Mouse (Mus musculus) G1E (cell line): Measurements from ENCODE around the gene Fam217b. TPM values are rescaled to one million over a fixed set of nuclear protein-coding genes. Genes with fewer than 3 reads are reported as not detected.

ENCODE experiments used
- ATAC-seq: 2 replicates; pipeline ENCODE4 v1.8.0; 2016; ENCODE audit warnings: mild to moderate bottlenecking; ENCODE audit not compliant: insufficient number of reproducible peaks, poor library complexity, low FRiP score, severe bottlenecking; ENCODE audit errors: extremely low read depth
- DNase-seq: peaks from one replicate; pipeline ENCODE4 v3.0.0; 2012; ENCODE audit warnings: low spot score
- H3K27me3 ChIP-seq: 2 replicates; pipeline ENCODE4 v1.6.1; 2012; ENCODE audit warnings: mild to moderate bottlenecking, low read length, inconsistent platforms; ENCODE audit not compliant: insufficient read depth
- H3K36me3 ChIP-seq: replicated peaks from 2 replicates; pipeline ENCODE3; 2012; ENCODE audit warnings: mild to moderate bottlenecking, inconsistent platforms
- H3K4me1 ChIP-seq: 2 replicates; pipeline ENCODE4 v1.6.1; 2012; ENCODE audit warnings: low read depth, low read length, inconsistent platforms, mixed read lengths; ENCODE audit not compliant: insufficient read depth
- H3K4me3 ChIP-seq: 2 replicates; pipeline ENCODE4 v1.5.1; 2012; ENCODE audit warnings: low read depth, mild to moderate bottlenecking, inconsistent platforms, low read length, moderate library complexity, mixed read lengths
- H3K9me3 ChIP-seq: replicated peaks from 2 replicates; pipeline ENCODE4 v1.6.1; 2012; ENCODE audit warnings: inconsistent platforms
- CTCF ChIP-seq: IDR thresholded peaks from 2 replicates; pipeline ENCODE4 v1.5.1; 2012; ENCODE audit warnings: low read depth, low read length, inconsistent platforms, mixed read lengths
- GATA1 ChIP-seq: IDR thresholded peaks from 2 replicates; pipeline ENCODE4 v1.6.1; 2012; ENCODE audit warnings: borderline replicate concordance, low read length, inconsistent platforms, mixed read lengths
- GATA2 ChIP-seq: IDR thresholded peaks from 2 replicates; pipeline ENCODE4 v1.6.1; 2012; ENCODE audit warnings: low read depth, low read length, inconsistent platforms, borderline replicate concordance
- POLR2AphosphoS5 ChIP-seq: IDR thresholded peaks from 2 replicates; pipeline ENCODE4 v1.6.1; 2012; ENCODE audit warnings: low read depth, low read length, inconsistent platforms; ENCODE audit not compliant: insufficient replicate concordance
- TAL1 ChIP-seq: conservative IDR thresholded peaks from 2 replicates; pipeline ENCODE4 v1.6.1; 2012; ENCODE audit warnings: low read depth, low read length, inconsistent platforms, mixed read lengths
- polyA plus RNA-seq: library from polyadenylated mRNA; stranded (reverse); fragments of >175 nt; gene quantifications from 2 replicates; pipeline ENCODE4 v1.2.3, GENCODE M21; 2012
- total RNA-seq, 2 experiments: library from RNA; stranded (forward) in 1 of 2; stranded (reverse) in 1 of 2; fragments of 200-1000 nt in 1 of 2; fragments of >200 nt in 1 of 2; fragmentation: Nextera tagmentation in 1 of 2; gene quantifications; 2 replicates each; pipeline ENCODE4 v1.2.3; 2014 to 2017

The Fam217b gene
- total and polyA plus RNA-seq, 3 experiments, result 0.01 to 0.05 TPM; not detected in 1

DNA sequence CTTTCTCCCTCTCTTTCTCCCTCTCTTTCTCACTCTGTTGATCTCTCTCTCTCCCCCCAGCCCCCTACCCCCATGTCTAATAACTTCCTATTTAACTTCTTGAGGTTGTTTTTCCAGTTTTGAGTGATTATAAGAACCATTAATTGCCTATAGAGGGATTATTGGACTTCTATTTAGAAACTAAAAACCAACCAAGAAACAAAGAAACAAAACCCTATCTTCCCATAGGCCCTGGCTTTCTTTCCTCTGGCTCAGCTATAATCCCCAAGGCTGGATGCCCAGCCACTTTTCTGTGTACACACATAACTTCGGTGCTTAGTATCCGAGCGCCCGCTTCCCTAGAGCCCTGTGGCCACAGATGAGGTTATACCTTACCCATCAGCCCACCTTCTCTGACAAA is 15.9 kb downstream of the Fam217b start, which contains the start of gene Cdh26:
Cdh26 (plus strand) TSS at position 301 of the 400 bp plus-strand sequence.
- DNase-seq (no peak), ATAC-seq (no peak)
- Histone ChIP-seq H3K36me3 (no peaks in the 10 kb centered on the region), H3K4me1 (no peaks in the 10 kb centered on the region), H3K27me3 (no peaks in the 10 kb centered on the region), H3K9me3 (peaks cover 79% of the 10 kb centered on the region), H3K4me3 (no peak within 1 kb of the TSS)
- TF ChIP-seq GATA2 (no peak), CTCF (no peak), GATA1 (no peak), POLR2AphosphoS5 (no peak), TAL1 (no peak)

DNA sequence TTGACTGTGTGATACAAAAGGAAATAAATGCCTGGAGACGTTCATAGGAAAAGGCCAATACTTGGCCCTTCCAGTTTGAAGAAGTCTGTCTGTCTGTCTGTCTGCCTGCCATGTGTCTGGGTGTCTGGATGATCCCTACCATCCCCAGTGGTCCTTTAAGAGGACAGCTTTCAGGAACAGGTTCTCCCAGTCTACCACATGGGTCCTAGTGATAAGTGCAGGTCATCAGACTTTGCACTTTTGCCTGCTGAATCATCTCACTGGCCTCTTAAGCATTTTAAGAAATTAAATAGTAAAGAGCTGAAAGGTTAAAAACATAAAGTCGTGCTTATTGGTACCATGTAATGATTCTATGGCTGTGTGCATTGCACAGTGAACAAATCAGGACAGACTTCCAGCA is 19.2 kb downstream of the Fam217b start:
- no peak for ATAC-seq
- Histone ChIP-seq H3K4me3 (no peak overlapping the region), H3K36me3 (no peaks in the 10 kb centered on the region), H3K4me1 (no peaks in the 10 kb centered on the region), H3K27me3 (no peaks in the 10 kb centered on the region), H3K9me3 (peaks cover 81% of the 10 kb centered on the region)
- no peak for DNase-seq
- no peak for TF ChIP-seq POLR2AphosphoS5

DNA sequence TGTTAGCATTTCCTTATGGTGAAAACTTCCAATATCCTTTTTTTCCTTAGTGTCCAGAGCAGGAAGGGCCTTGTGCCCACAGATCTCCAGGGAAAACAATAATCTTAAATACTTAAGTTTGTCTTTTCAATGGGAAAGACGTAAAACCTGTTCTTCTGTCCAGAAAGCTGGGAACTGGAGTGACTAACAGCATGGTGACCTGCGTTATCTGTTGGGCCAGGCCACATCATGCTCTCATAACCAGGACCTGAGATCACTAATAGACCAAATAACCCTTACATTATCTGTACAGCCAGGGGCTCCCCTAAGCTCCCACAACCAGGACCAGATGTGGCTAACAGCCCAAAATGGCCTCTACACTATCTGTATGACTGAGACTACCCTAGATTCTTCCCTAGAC is 19.6 kb downstream of the Fam217b start:
- no peak for DNase-seq
- no peaks in the 10 kb centered on the region for H3K4me1 ChIP-seq
- H3K9me3 ChIP-seq, result peaks cover 81% of the 10 kb centered on the region
- H3K4me3 ChIP-seq, result no peak overlapping the region
- H3K36me3 ChIP-seq, result no peaks in the 10 kb centered on the region
- no peaks in the 10 kb centered on the region for H3K27me3 ChIP-seq
- no peak for ATAC-seq
- TF ChIP-seq GATA2 (no peak), GATA1 (no peak)

DNA sequence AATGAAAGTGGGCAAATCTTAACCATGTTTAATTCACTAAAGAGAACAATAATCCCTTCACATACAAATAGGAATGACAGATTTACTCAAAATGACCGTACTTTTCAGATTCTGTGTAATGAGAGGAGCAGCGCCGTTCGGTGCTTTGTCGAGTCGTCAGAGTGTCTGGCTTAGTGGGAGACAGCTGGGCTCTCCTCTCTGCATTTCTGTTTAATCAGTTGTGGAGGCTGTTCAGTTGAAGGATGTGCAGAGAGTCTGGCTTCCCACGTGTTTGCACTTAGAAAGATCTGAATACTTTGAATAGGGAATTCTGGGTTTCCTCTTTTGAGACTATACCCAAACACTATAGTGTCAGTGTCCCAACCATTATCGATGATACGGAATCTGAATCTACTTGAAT is 23.0 kb downstream of the Fam217b start:
- H3K27me3 ChIP-seq, result no peaks in the 10 kb centered on the region
- H3K9me3 ChIP-seq, result peaks cover 67% of the 10 kb centered on the region
- H3K36me3 ChIP-seq, result no peaks in the 10 kb centered on the region
- no peak for DNase-seq
- H3K4me1 ChIP-seq, result no peaks in the 10 kb centered on the region
- H3K4me3 ChIP-seq, result no peak overlapping the region
- TF ChIP-seq POLR2AphosphoS5 (no peak), CTCF (no peak), TAL1 (no peak), GATA1 (no peak), GATA2 (no peak)
- no peak for ATAC-seq

DNA sequence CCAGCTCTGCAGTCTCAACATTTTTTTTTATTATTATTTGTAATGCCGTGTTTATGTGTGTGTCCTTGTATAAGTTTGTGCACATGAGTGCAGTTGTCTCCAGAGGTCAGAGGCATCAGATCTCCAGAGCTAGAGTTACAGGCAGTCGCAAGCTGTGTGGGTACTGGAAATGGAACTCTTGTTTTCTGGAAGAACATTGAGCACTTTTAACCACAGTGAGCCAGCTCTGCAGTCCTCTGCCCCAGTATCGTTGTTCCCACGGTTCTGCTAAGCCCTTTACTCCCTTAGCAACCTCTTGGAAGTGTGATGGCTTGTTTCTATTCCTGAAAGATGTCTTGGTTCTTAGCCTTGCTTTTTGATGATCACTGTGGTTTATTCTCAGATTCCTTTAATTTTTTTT is 35.1 kb downstream of the Fam217b start:
- Histone ChIP-seq H3K4me3 (no peak overlapping the region), H3K9me3 (peaks cover 40% of the 10 kb centered on the region), H3K36me3 (no peaks in the 10 kb centered on the region), H3K27me3 (no peaks in the 10 kb centered on the region), H3K4me1 (no peaks in the 10 kb centered on the region)
- DNase-seq (no peak), ATAC-seq (no peak)
- TF ChIP-seq POLR2AphosphoS5 (no peak), GATA2 (no peak), GATA1 (no peak), CTCF (no peak), TAL1 (no peak)

DNA sequence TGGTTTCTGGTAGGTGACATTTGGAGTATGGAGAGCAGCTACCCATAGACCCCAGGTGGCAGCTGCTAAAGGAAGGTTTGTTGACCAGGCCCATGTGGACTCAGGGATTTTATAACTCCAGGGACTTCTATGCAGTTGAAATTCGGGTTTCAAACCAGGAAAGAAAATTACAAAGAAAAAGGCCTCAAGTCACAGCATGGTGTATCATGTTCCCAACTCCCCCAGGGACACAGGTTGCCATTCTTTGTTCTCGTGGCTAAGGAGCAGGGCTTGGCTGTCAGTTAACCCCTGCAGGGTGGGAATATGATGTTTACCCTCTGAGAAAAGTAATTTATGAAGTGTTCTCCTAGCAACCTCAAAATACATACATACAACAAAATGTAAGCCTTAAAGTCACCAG is 35.9 kb downstream of the Fam217b start:
- no peaks in the 10 kb centered on the region for H3K36me3 ChIP-seq
- H3K4me3 ChIP-seq, result no peak overlapping the region
- no peaks in the 10 kb centered on the region for H3K4me1 ChIP-seq
- H3K27me3 ChIP-seq, result no peaks in the 10 kb centered on the region
- no peak for DNase-seq
- TF ChIP-seq GATA2 (no peak), GATA1 (no peak), CTCF (no peak), POLR2AphosphoS5 (no peak), TAL1 (no peak)
- ATAC-seq, result no peak
- peaks cover 45% of the 10 kb centered on the region for H3K9me3 ChIP-seq

DNA sequence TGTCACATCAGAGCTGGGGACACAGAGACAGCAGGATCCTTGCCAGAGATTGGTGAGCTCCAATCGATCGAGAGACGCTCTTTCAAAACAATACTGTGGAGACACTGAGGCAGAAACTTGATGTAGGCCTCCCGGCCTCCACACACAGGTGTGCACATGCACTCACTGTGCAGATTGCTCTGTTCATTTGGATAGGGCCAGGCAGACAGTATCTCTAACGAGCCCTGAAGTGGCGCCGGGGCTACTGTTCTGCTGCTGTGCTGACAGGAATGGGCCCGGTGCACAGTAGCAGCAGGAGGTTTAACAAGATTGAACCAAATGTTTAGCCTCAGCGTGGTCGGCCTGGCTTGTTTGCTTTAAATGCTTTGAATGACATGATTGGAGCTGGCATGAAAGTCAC is 36.6 kb downstream of the Fam217b start:
- H3K9me3 ChIP-seq, result peaks cover 49% of the 10 kb centered on the region
- no peak overlapping the region; the same call in 1 of the 2 replicates for H3K4me3 ChIP-seq
- DNase-seq, result no peak
- no peak for ATAC-seq
- TF ChIP-seq POLR2AphosphoS5, result no peak
- no peak for TF ChIP-seq CTCF
- no peak for TF ChIP-seq TAL1
- TF ChIP-seq GATA2, result no peak
- TF ChIP-seq GATA1, result no peak
- no peaks in the 10 kb centered on the region for H3K27me3 ChIP-seq
- H3K36me3 ChIP-seq, result no peaks in the 10 kb centered on the region
- H3K4me1 ChIP-seq, result no peaks in the 10 kb centered on the region
